Mouse (Mus musculus): ENCODE measurements around the gene Ddx47. TPM values are rescaled to one million over a fixed set of nuclear protein-coding genes. Genes with fewer than 3 reads are reported as not detected.

The Ddx47 gene
- total RNA-seq (2021): 10 to 100 TPM; 58.9 to 60.5 TPM
- long read RNA-seq, experiment 1, transcript Ddx47-201 (12 exons, 1,764 nt): major isoform, 27 of 30 reads
- long read RNA-seq, experiment 1, partial matches to known transcripts: 0 of 30 reads
- long read RNA-seq, experiment 1, other reads (novel, unspliced or antisense): 3 of 30 reads
- long read RNA-seq, experiment 2, full-length matches to known transcripts: 38 of 46 reads
- long read RNA-seq, experiment 2, partial matches to known transcripts: 5 of 46 reads
- long read RNA-seq, experiment 2, other reads (novel, unspliced or antisense): 3 of 46 reads

GRCm38 (mm10) chr6:135011048-135011733 is at the start of gene Ddx47:
Gene Ddx47 (plus strand): TSS chr6:135011612.
- Histone ChIP-seq H3K27ac (peak within 1 kb of the TSS; percentile 85), H3K4me3 (peak within 1 kb of the TSS; percentile 96)
- peak; percentile 95 to 97 for DNase-seq (ENCODE audit: low spot score in 2 of 2)
- TF ChIP-seq CTCF (conservative IDR thresholded peaks at IDR 0.05): peak; percentile 99

- Histone ChIP-seq H3K4me3 (no peak overlapping the region), H3K27ac (no peak overlapping the region)
- DNase-seq (ENCODE audit: low spot score in 2 of 2): no peak
- no peak for TF ChIP-seq CTCF (conservative IDR thresholded peaks at IDR 0.05)
These were observed 49.4 kb upstream of the Ddx47 start for GRCm38 (mm10) chr6:134961858-134962517.

- TF ChIP-seq CTCF (conservative IDR thresholded peaks at IDR 0.05): no peak
- no peak for DNase-seq (ENCODE audit: low spot score in 2 of 2)
- Histone ChIP-seq H3K4me3 (no peak overlapping the region), H3K27ac (no peak overlapping the region)
These were observed 48.9 kb upstream of the Ddx47 start for GRCm38 (mm10) chr6:134962518-134962893.

- DNase-seq (ENCODE audit: low spot score in 2 of 2): no peak
- no peak overlapping the region for H3K27ac ChIP-seq
- no peak overlapping the region for H3K4me3 ChIP-seq
- no peak for TF ChIP-seq CTCF (conservative IDR thresholded peaks at IDR 0.05)
These were observed 47.5 kb upstream of the Ddx47 start for GRCm38 (mm10) chr6:134963910-134964309.

GRCm38 (mm10) chr6:134966681-134967080 is 44.7 kb upstream of the Ddx47 start:
- H3K4me3 ChIP-seq: no peak overlapping the region
- H3K27ac ChIP-seq: no peak overlapping the region
- no peak for TF ChIP-seq CTCF (conservative IDR thresholded peaks at IDR 0.05)
- DNase-seq (ENCODE audit: low spot score in 2 of 2): no peak

- no peak for TF ChIP-seq CTCF (conservative IDR thresholded peaks at IDR 0.05)
- no peak overlapping the region for H3K27ac ChIP-seq
- DNase-seq (ENCODE audit: low spot score in 2 of 2): no peak
- no peak overlapping the region for H3K4me3 ChIP-seq
These were observed 43.1 kb upstream of the Ddx47 start for GRCm38 (mm10) chr6:134968326-134968725.

- no peak overlapping the region for H3K4me3 ChIP-seq
- DNase-seq (ENCODE audit: low spot score in 2 of 2): no peak
- H3K27ac ChIP-seq: no peak overlapping the region
- no peak for TF ChIP-seq CTCF (conservative IDR thresholded peaks at IDR 0.05)
These were observed 41.9 kb upstream of the Ddx47 start for GRCm38 (mm10) chr6:134969498-134969897.

- DNase-seq (ENCODE audit: low spot score in 2 of 2): no peak
- no peak for TF ChIP-seq CTCF (conservative IDR thresholded peaks at IDR 0.05)
- Histone ChIP-seq H3K27ac (no peak overlapping the region), H3K4me3 (no peak overlapping the region)
These were observed 39.3 kb upstream of the Ddx47 start for GRCm38 (mm10) chr6:134972096-134972495.

GRCm38 (mm10) chr6:134976628-134977027 is 34.8 kb upstream of the Ddx47 start:
- no peak overlapping the region for H3K27ac ChIP-seq
- no peak for TF ChIP-seq CTCF (conservative IDR thresholded peaks at IDR 0.05)
- DNase-seq (ENCODE audit: low spot score in 2 of 2): no peak
- H3K4me3 ChIP-seq: no peak overlapping the region

GRCm38 (mm10) chr6:134981231-134982062 is 30.0 kb upstream of the Ddx47 start, which contains the start of gene Apold1:
Gene Apold1 (plus strand): TSS chr6:134981718.
- H3K27ac ChIP-seq: peak within 1 kb of the TSS; percentile 51
- DNase-seq (ENCODE audit: low spot score in 2 of 2): no peak
- no peak for TF ChIP-seq CTCF (conservative IDR thresholded peaks at IDR 0.05)
- H3K4me3 ChIP-seq: peak within 1 kb of the TSS; percentile 8; the same call in 1 of the 2 replicates

- peak; percentile 88 to 89 for DNase-seq (ENCODE audit: low spot score in 2 of 2)
- Histone ChIP-seq H3K27ac (peak overlapping the region; percentile 96), H3K4me3 (peak overlapping the region; percentile 87)
- peak; percentile 86 for TF ChIP-seq CTCF (conservative IDR thresholded peaks at IDR 0.05)
These were observed 27.7 kb upstream of the Ddx47 start for GRCm38 (mm10) chr6:134983529-134984370.

- no peak overlapping the region for H3K27ac ChIP-seq
- TF ChIP-seq CTCF (conservative IDR thresholded peaks at IDR 0.05): peak; percentile 75
- H3K4me3 ChIP-seq: no peak overlapping the region
- no peak for DNase-seq (ENCODE audit: low spot score in 2 of 2)
These were observed 26.7 kb upstream of the Ddx47 start for GRCm38 (mm10) chr6:134984748-134985147.
